In genomic region chr1:23007784-23008490, GRCm38 (mm10) we compare ENCODE assay signal across 20 mouse cellular contexts.
DNase-seq lines count a peak whose midpoint lies in the region; ATAC-seq and TF ChIP-seq lines count a peak whose summit lies in the region.
"Had no signal": no experiment of that assay in that cellular context is flagged by ENCODE, and none has a peak within 500 bp of the region (broad histone marks: within the 10 kb centered on the region; RNA-seq: fewer than 3 reads in every experiment).

No protein-coding gene starts in this region.

- H3K27me3 ChIP-seq in neural tube, embryonic 15.5 days (replicated peaks) = no peaks in the 10 kb centered on the region
- H3K27me3 ChIP-seq: megakaryocyte, embryonic 14.5 days; stomach, embryonic 15.5 days had no signal

- no peak overlapping the region for H3K4me3 ChIP-seq in layer of hippocampus, adult 2 months
- no peak overlapping the region for H3K4me3 ChIP-seq in neural tube, embryonic 15.5 days (replicated peaks)
- H3K4me3 ChIP-seq: forebrain, embryonic 10.5 days; gastrocnemius, adult 2 months; limb, embryonic 10.5 days; megakaryocyte, embryonic 14.5 days; stomach, embryonic 15.5 days had no signal

- no peak for TF ChIP-seq CTCF in layer of hippocampus, adult 2 months (conservative IDR thresholded peaks at IDR 0.05)

- H3K4me1 ChIP-seq in neural tube, embryonic 15.5 days = no peaks in the 10 kb centered on the region
- H3K4me1 ChIP-seq: forebrain, embryonic 10.5 days; limb, embryonic 10.5 days; megakaryocyte, embryonic 14.5 days; stomach, embryonic 15.5 days had no signal

- ATAC-seq in neural tube, embryonic 15.5 days (ENCODE audit: low FRiP score) = no peak
- ATAC-seq: liver, postnatal 0 days had no signal

- 81% methylated on average over 5 of the region's 5 CpGs for WGBS in neural tube, embryonic 15.5 days

- H3K36me3 ChIP-seq in neural tube, embryonic 15.5 days = no peaks in the 10 kb centered on the region
- H3K36me3 ChIP-seq: forebrain, embryonic 10.5 days; limb, embryonic 10.5 days; stomach, embryonic 15.5 days had no signal

- peak; percentile 42 to 77 for DNase-seq in layer of hippocampus, adult 18-20 months (ENCODE audit: low spot score in 2 of 2)
- DNase-seq in layer of hippocampus, postnatal 25 days (ENCODE audit: extremely low spot score in 1 of 2, low spot score in 1 of 2) = no peak
- DNase-seq in cerebellum, adult 8-10 months = peak; percentile 69
- DNase-seq in layer of hippocampus, adult 2 months (ENCODE audit: low spot score in 2 of 2) = peak; percentile 53 to 66
- DNase-seq in gastrocnemius, adult 18-20 months (ENCODE audit: low spot score) = no peak
- DNase-seq in urinary bladder, postnatal 25 days (ENCODE audit: low spot score) = no peak
- DNase-seq: gastrocnemius, adult 2 months; heart, postnatal 10 days; kidney, adult 8-10 months; kidney, postnatal 14 days; liver, postnatal 0 days; midbrain, embryonic 14.5 days; right cerebral cortex, postnatal 14 days; thymus, adult 2 months had no signal

- peak overlapping the region; percentile 84 for H3K27ac ChIP-seq in layer of hippocampus, adult 2 months
- no peak overlapping the region for H3K27ac ChIP-seq in neural tube, embryonic 15.5 days (replicated peaks)
- H3K27ac ChIP-seq: forebrain, embryonic 10.5 days; gastrocnemius, adult 2 months; limb, embryonic 10.5 days; stomach, embryonic 15.5 days had no signal

- H3K4me2 ChIP-seq in neural tube, embryonic 15.5 days = no peak overlapping the region
- H3K4me2 ChIP-seq: heart, embryonic 11.5 days; stomach, embryonic 15.5 days had no signal

- H3K9ac ChIP-seq in neural tube, embryonic 15.5 days (replicated peaks) = no peak overlapping the region
- H3K9ac ChIP-seq: liver, postnatal 0 days; stomach, embryonic 15.5 days had no signal

- H3K9me3 ChIP-seq in neural tube, embryonic 15.5 days (replicated peaks) = no peaks in the 10 kb centered on the region
- H3K9me3 ChIP-seq: forebrain, embryonic 10.5 days; limb, embryonic 10.5 days; stomach, embryonic 15.5 days had no signal

Comparison
In these comparisons a context has a peak if more than half of its experiments do, and no peak if none do; other contexts are left out.
1. DNase-seq: peak in layer of hippocampus, adult 18-20 months (2 of 2), cerebellum, adult 8-10 months (single experiment) and layer of hippocampus, adult 2 months (2 of 2); none in layer of hippocampus, postnatal 25 days (0 of 2), gastrocnemius, adult 18-20 months (single experiment) and urinary bladder, postnatal 25 days (single experiment).